Mouse (Mus musculus): ENCODE data around the gene Ube2g1.

- TF ChIP-seq CTCF (IDR thresholded peaks at IDR 0.05; ENCODE audit: insufficient read depth, low read length): no peak
- no peak for TF ChIP-seq POLR2A (IDR thresholded peaks at IDR 0.05; ENCODE audit: borderline replicate concordance, extremely low read depth, low read depth, low read length)
Observed at GRCm38 (mm10) chr11:72660359-72660758, 53.3 kb downstream of the Ube2g1 start.

All from lung, adult 2 months (tissue).